Mouse (Mus musculus): ENCODE results near the gene Prkab1.

- TF ChIP-seq POLR2A (IDR thresholded peaks at IDR 0.05; ENCODE audit: extremely low read depth, insufficient read depth, low read length) (no peak), CTCF (IDR thresholded peaks at IDR 0.05; ENCODE audit: extremely low read depth, insufficient read depth, low read length) (no peak)
Measured at GRCm38 (mm10) chr5:116018784-116019183, 5.5 kb downstream of the Prkab1 start.
